Mouse (Mus musculus) lung, embryonic 15.5 days (tissue): ENCODE data around the gene Lrrn4cl. TPM values are rescaled to one million over a fixed set of nuclear protein-coding genes. Genes with fewer than 3 reads are reported as not detected.
A peak's percentile ranks its signal among the peaks of the same experiment; 100 is the strongest.

ENCODE experiments used
- ATAC-seq: fragments of 200-750 bp; cut with Nextera tagmentation; 2 replicates; pipeline ENCODE4 v1.8.0; 2017; ENCODE audit warnings: moderate number of reproducible peaks, borderline replicate concordance; ENCODE audit not compliant: low FRiP score, low TSS enrichment; ENCODE audit errors: extremely low read depth
- H3K27ac ChIP-seq: fragments of 300-500 bp; sonication (generic); 2 replicates; pipeline ENCODE4 v1.5.1; 2015; ENCODE audit warnings: moderate library complexity, mild to moderate bottlenecking, inconsistent platforms
- H3K27me3 ChIP-seq: fragments of 300-500 bp; sonication (generic); 2 replicates; pipeline ENCODE4 v1.6.1; 2015; ENCODE audit warnings: inconsistent platforms
- H3K36me3 ChIP-seq: fragments of 300-500 bp; sonication (generic); 2 replicates; pipeline ENCODE4 v1.6.1; 2015; ENCODE audit warnings: inconsistent platforms
- H3K4me1 ChIP-seq: fragments of 300-500 bp; sonication (generic); 2 replicates; pipeline ENCODE4 v1.6.1; 2015; ENCODE audit warnings: inconsistent platforms
- H3K4me2 ChIP-seq: fragments of 300-500 bp; sonication (generic); 2 replicates; pipeline ENCODE4 v1.6.1; 2015; ENCODE audit warnings: inconsistent platforms, mild to moderate bottlenecking, moderate library complexity
- H3K4me3 ChIP-seq: fragments of 300-500 bp; sonication (generic); 2 replicates; pipeline ENCODE4 v1.5.1; 2015; ENCODE audit warnings: mild to moderate bottlenecking, inconsistent platforms
- H3K9ac ChIP-seq: fragments of 300-500 bp; sonication (generic); 2 replicates; pipeline ENCODE4 v1.6.1; 2015; ENCODE audit warnings: inconsistent platforms
- H3K9me3 ChIP-seq: fragments of 300-500 bp; sonication (generic); 2 replicates; pipeline ENCODE4 v1.6.1; 2016; ENCODE audit warnings: inconsistent platforms
- WGBS: fragments of 180-500 bp; shearing (Covaris S2); methylation state at CpG from one replicate; pipeline ENCODE4 v1.1.7; 2015; 5-methylcytosine and 5-hydroxymethylcytosine counted together
- polyA plus RNA-seq: library from polyadenylated mRNA; unstranded; fragments of >200 nt; fragmentation: Nextera tagmentation; extraction: Ambion mirVana; gene quantifications from 2 replicates; pipeline ENCODE4 v1.2.1, GENCODE M21; 2015

The Lrrn4cl gene
- 1.1 TPM in 2 replicates for polyA plus RNA-seq

- peak; percentile 81 for ATAC-seq
- H3K9ac ChIP-seq = no peak within 1 kb of the TSS
- H3K27ac ChIP-seq = no peak within 1 kb of the TSS; the same call in 1 of the 2 replicates
- H3K4me2 ChIP-seq = peak within 1 kb of the TSS; percentile 28
- no peaks in the 10 kb centered on the region for H3K9me3 ChIP-seq
- 25% methylated on average over 7 of the region's 7 CpGs for WGBS
- no peaks in the 10 kb centered on the region for H3K27me3 ChIP-seq
- H3K4me3 ChIP-seq = no peak within 1 kb of the TSS
- H3K36me3 ChIP-seq = peaks cover 22% of the 10 kb centered on the region
- H3K4me1 ChIP-seq = peaks cover 12% of the 10 kb centered on the region
These were observed at the start of gene Lrrn4cl for GRCm38 (mm10) chr19:8850402-8850901. Gene Lrrn4cl, plus strand, starts transcription at chr19:8850768.

GRCm38 (mm10) chr19:8802130-8802821 is 48.3 kb upstream of the Lrrn4cl start, which contains the start of gene Zbtb3:
Gene Zbtb3, plus strand, starts transcription at chr19:8802555.
- Histone ChIP-seq H3K27ac (peak within 1 kb of the TSS; percentile 92), H3K9ac (peak within 1 kb of the TSS; percentile 60), H3K36me3 (peaks cover 22% of the 10 kb centered on the region; the same call in 1 of the 2 replicates), H3K9me3 (no peaks in the 10 kb centered on the region), H3K27me3 (no peaks in the 10 kb centered on the region), H3K4me2 (peak within 1 kb of the TSS; percentile 87), H3K4me3 (peak within 1 kb of the TSS; percentile 72), H3K4me1 (peaks cover 22% of the 10 kb centered on the region)
- ATAC-seq = peak; percentile 97
- WGBS = under 1% methylated on average over 30 of the region's 30 CpGs

GRCm38 (mm10) chr19:8803204-8803780 is 47.3 kb upstream of the Lrrn4cl start:
- Histone ChIP-seq H3K27me3 (no peaks in the 10 kb centered on the region), H3K27ac (peak overlapping the region; percentile 92), H3K9ac (0 out of 2 replicates have a peak overlapping the region, but pooled peaks have one; percentile 24), H3K36me3 (peaks cover 31% of the 10 kb centered on the region), H3K4me3 (peak overlapping the region; percentile 72), H3K4me1 (peaks cover 17% of the 10 kb centered on the region), H3K4me2 (peak overlapping the region; percentile 87), H3K9me3 (no peaks in the 10 kb centered on the region)
- 88% methylated on average over 9 of the region's 9 CpGs for WGBS
- no peak for ATAC-seq

- Histone ChIP-seq H3K4me2 (no peak overlapping the region), H3K36me3 (peaks cover 33% of the 10 kb centered on the region), H3K27ac (no peak overlapping the region), H3K9ac (no peak overlapping the region), H3K4me3 (no peak overlapping the region), H3K9me3 (no peaks in the 10 kb centered on the region), H3K4me1 (peaks cover 11% of the 10 kb centered on the region), H3K27me3 (no peaks in the 10 kb centered on the region)
- WGBS = 89% methylated on average over 11 of the region's 11 CpGs
- no peak for ATAC-seq
These were observed 46.5 kb upstream of the Lrrn4cl start for GRCm38 (mm10) chr19:8803879-8804660.

GRCm38 (mm10) chr19:8806810-8807209 is 43.8 kb upstream of the Lrrn4cl start:
- Histone ChIP-seq H3K27ac (no peak overlapping the region), H3K36me3 (peaks cover 53% of the 10 kb centered on the region)
- 93% methylated on average over 5 of the region's 5 CpGs for WGBS

GRCm38 (mm10) chr19:8815812-8816211 is 34.8 kb upstream of the Lrrn4cl start:
- no peak overlapping the region for H3K27ac ChIP-seq
- H3K9ac ChIP-seq = no peak overlapping the region

More at GRCm38 (mm10) chr19:8806810-8807209, 43.8 kb upstream of the Lrrn4cl start:
- no peak overlapping the region for H3K9ac ChIP-seq
- no peak overlapping the region for H3K4me3 ChIP-seq
- no peak for ATAC-seq
- H3K4me1 ChIP-seq = peaks cover 8% of the 10 kb centered on the region
- H3K27me3 ChIP-seq = no peaks in the 10 kb centered on the region
- H3K4me2 ChIP-seq = no peak overlapping the region
- no peaks in the 10 kb centered on the region for H3K9me3 ChIP-seq

GRCm38 (mm10) chr19:8817001-8817400 is 33.6 kb upstream of the Lrrn4cl start:
- H3K4me1 ChIP-seq = peaks cover 25% of the 10 kb centered on the region
- peak overlapping the region; percentile 9; the same call in 1 of the 2 replicates for H3K4me3 ChIP-seq
- no peak overlapping the region for H3K9ac ChIP-seq
- H3K4me2 ChIP-seq = peak overlapping the region; percentile 66; the same call in 1 of the 2 replicates
- 68% methylated on average over 3 of the region's 3 CpGs for WGBS
- no peaks in the 10 kb centered on the region for H3K27me3 ChIP-seq
- H3K36me3 ChIP-seq = peaks cover 37% of the 10 kb centered on the region
- no peaks in the 10 kb centered on the region for H3K9me3 ChIP-seq
- no peak overlapping the region for H3K27ac ChIP-seq
- ATAC-seq = no peak

More at GRCm38 (mm10) chr19:8815812-8816211, 34.8 kb upstream of the Lrrn4cl start:
- H3K27me3 ChIP-seq = no peaks in the 10 kb centered on the region
- peaks cover 46% of the 10 kb centered on the region for H3K36me3 ChIP-seq
- no peak overlapping the region for H3K4me3 ChIP-seq
- H3K4me1 ChIP-seq = peaks cover 22% of the 10 kb centered on the region
- 69% methylated on average over 11 of the region's 11 CpGs for WGBS
- no peak for ATAC-seq
- no peak overlapping the region for H3K4me2 ChIP-seq
- no peaks in the 10 kb centered on the region for H3K9me3 ChIP-seq

- peaks cover 37% of the 10 kb centered on the region for H3K4me1 ChIP-seq
- H3K27me3 ChIP-seq = no peaks in the 10 kb centered on the region
- no peak for ATAC-seq
- peaks cover 31% of the 10 kb centered on the region for H3K36me3 ChIP-seq
- WGBS = 14% methylated on average over 14 of the region's 14 CpGs
- peak overlapping the region; percentile 72 for H3K9ac ChIP-seq
- peak overlapping the region; percentile 100 for H3K27ac ChIP-seq
- no peaks in the 10 kb centered on the region for H3K9me3 ChIP-seq
- H3K4me2 ChIP-seq = peak overlapping the region; percentile 66
- H3K4me3 ChIP-seq = peak overlapping the region; percentile 96
These were observed 32.2 kb upstream of the Lrrn4cl start for GRCm38 (mm10) chr19:8818301-8818798.

GRCm38 (mm10) chr19:8818801-8819595 is 31.6 kb upstream of the Lrrn4cl start, which contains the start of gene Ttc9c:
Gene Ttc9c, minus strand, starts transcription at chr19:8819333.
- Histone ChIP-seq H3K4me2 (peak within 1 kb of the TSS; percentile 66), H3K36me3 (peaks cover 31% of the 10 kb centered on the region), H3K27me3 (no peaks in the 10 kb centered on the region), H3K4me3 (peak within 1 kb of the TSS; percentile 96), H3K27ac (peak within 1 kb of the TSS; percentile 100), H3K9me3 (no peaks in the 10 kb centered on the region), H3K9ac (peak within 1 kb of the TSS; percentile 97), H3K4me1 (peaks cover 37% of the 10 kb centered on the region)
- ATAC-seq = peak; percentile 92
- WGBS = under 1% methylated on average over 33 of the region's 33 CpGs

GRCm38 (mm10) chr19:8819596-8820423 is 30.8 kb upstream of the Lrrn4cl start, which contains the start of gene Hnrnpul2:
Gene Hnrnpul2, plus strand, starts transcription at chr19:8820010.
- Histone ChIP-seq H3K9me3 (no peaks in the 10 kb centered on the region), H3K4me2 (peak within 1 kb of the TSS; percentile 66), H3K27ac (peak within 1 kb of the TSS; percentile 100), H3K4me3 (peak within 1 kb of the TSS; percentile 96), H3K27me3 (no peaks in the 10 kb centered on the region), H3K36me3 (peaks cover 32% of the 10 kb centered on the region), H3K9ac (peak within 1 kb of the TSS; percentile 97), H3K4me1 (peaks cover 37% of the 10 kb centered on the region)
- under 1% methylated on average over 80 of the region's 83 CpGs for WGBS
- peak; percentile 96 for ATAC-seq
